Mouse (Mus musculus) liver, postnatal 0 days (tissue): ENCODE data around the gene Mmachc. TPM values are rescaled to one million over a fixed set of nuclear protein-coding genes. Genes with fewer than 3 reads are reported as not detected.
"Not testable (repeated sequence)": the region's sequence is repeated elsewhere in the genome, so short reads cannot be mapped to it uniquely, and the experiment has no call there.

Source experiments
- ATAC-seq: fragments of 200-750 bp; cut with Nextera tagmentation; 2 replicates; pipeline ENCODE4 v1.8.0; 2017; ENCODE audit warnings: mild to moderate bottlenecking, moderate library complexity
- DNase-seq: peaks from one replicate; pipeline ENCODE4 v3.0.0-alpha.2; 2016
- H3K27ac ChIP-seq: fragments of 300-500 bp; sonication (generic); 2 replicates; pipeline ENCODE4 v1.5.1; 2014; ENCODE audit warnings: antibody characterized with exemption, moderate library complexity, mild to moderate bottlenecking, low read depth
- H3K27me3 ChIP-seq: fragments of 300-500 bp; sonication (generic); 2 replicates; pipeline ENCODE4 v1.6.1; 2014; ENCODE audit warnings: low read length, control low read depth, mixed read lengths; ENCODE audit not compliant: insufficient read depth
- H3K36me3 ChIP-seq: fragments of 300-500 bp; sonication (generic); replicated peaks from 2 replicates; pipeline ENCODE4 v1.6.1; 2014; ENCODE audit warnings: mild to moderate bottlenecking, control low read depth, low read length, moderate library complexity, mixed read lengths; ENCODE audit not compliant: insufficient read depth
- H3K4me1 ChIP-seq: fragments of 300-500 bp; sonication (generic); 2 replicates; pipeline ENCODE4 v1.6.1; 2014; ENCODE audit warnings: antibody characterized with exemption, mild to moderate bottlenecking, control low read depth; ENCODE audit not compliant: insufficient read depth
- H3K4me2 ChIP-seq: fragments of 300-500 bp; sonication (generic); 2 replicates; pipeline ENCODE4 v1.6.1; 2014; ENCODE audit warnings: low read depth, mild to moderate bottlenecking, low read length, moderate library complexity, mixed read lengths
- H3K4me3 ChIP-seq: fragments of 300-500 bp; sonication (generic); 2 replicates; pipeline ENCODE4 v1.5.1; 2014; ENCODE audit warnings: low read depth, low read length
- H3K9ac ChIP-seq: fragments of 300-500 bp; sonication (generic); replicated peaks from 2 replicates; pipeline ENCODE4 v1.6.1; 2014; ENCODE audit warnings: mild to moderate bottlenecking, moderate library complexity
- H3K9me3 ChIP-seq: fragments of 300-500 bp; sonication (generic); 2 replicates; pipeline ENCODE4 v1.6.1; 2016; ENCODE audit warnings: mild to moderate bottlenecking, control low read depth, low read length, mixed read lengths
- CTCF ChIP-seq: sonication (generic); IDR thresholded peaks from 2 replicates; pipeline ENCODE4 v1.5.1; 2016; ENCODE audit warnings: antibody characterized with exemption, low read depth
- EP300 ChIP-seq: IDR thresholded peaks from 2 replicates; pipeline ENCODE4 v1.6.1; 2016; ENCODE audit warnings: antibody characterized with exemption, low read depth, mild to moderate bottlenecking
- WGBS: fragments of 180-500 bp; shearing (Covaris S2); extraction: QIAGEN DNeasy Blood & Tissue Kit; methylation state at CpG from one replicate; pipeline ENCODE4 v1.1.7; 2014; ENCODE audit not compliant: insufficient replicate concordance; 5-methylcytosine and 5-hydroxymethylcytosine counted together
- polyA plus RNA-seq: library from polyadenylated mRNA; unstranded; fragments of >200 nt; fragmentation: Nextera tagmentation; extraction: Ambion mirVana; gene quantifications from 2 replicates; pipeline ENCODE4 v1.2.1, GENCODE M21; 2015

The Mmachc gene
- polyA plus RNA-seq, 1 experiment from 2014 or later = 10.8 TPM

DNA sequence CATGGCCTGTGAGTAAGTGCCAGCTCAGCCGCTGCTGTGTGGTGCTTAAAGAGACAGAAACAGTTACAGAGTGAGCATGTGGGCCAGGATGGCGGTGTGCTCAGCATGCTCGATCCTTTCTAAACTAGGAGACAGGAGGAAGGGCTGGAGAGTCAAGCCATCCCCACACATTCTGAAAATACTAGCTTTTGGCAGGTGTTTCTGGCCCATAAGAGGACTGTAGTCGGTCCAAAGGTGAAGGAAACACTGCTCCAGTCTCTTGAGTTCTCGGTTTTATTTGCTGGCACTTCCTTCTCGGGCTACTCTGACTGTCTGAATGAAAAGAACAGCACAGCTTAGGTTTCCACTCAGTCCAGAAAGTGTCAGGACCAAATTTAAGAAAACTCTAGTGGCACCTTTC is 47.4 kb downstream of the Mmachc start:
- peaks cover 13% of the 10 kb centered on the region; the same call in 1 of the 2 replicates for H3K4me1 ChIP-seq
- H3K4me2 ChIP-seq = no peak overlapping the region

DNA sequence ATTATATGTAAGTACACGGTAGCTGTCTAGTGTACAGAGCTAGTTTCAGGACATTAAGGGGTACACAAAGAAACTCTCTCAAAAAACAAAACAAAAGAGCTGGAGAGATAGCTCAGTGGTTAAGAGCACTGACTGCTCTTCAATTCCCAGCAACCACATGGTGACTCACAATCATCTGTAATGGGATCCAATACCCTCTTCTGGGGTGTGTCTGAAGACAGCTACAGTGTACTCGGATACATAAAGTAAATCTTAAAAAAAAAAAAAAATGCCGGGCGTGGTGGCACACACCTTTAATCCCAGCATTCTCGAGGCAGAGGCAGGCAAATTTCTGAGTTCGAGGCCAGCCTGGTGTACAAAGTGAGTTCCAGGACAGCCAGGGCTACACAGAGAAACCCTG is 48.3 kb downstream of the Mmachc start:
- H3K4me3 ChIP-seq, ATAC-seq, H3K9me3 ChIP-seq, H3K9ac ChIP-seq, H3K36me3 ChIP-seq, H3K27me3 ChIP-seq, H3K4me2 ChIP-seq, DNase-seq, H3K27ac ChIP-seq: not testable (repeated sequence)
- peaks cover 22% of the 10 kb centered on the region for H3K4me1 ChIP-seq
- WGBS = 72% methylated on average over 6 of the region's 6 CpGs

More for the DNA sequence above, 47.4 kb downstream of the Mmachc start:
- H3K27me3 ChIP-seq = no peaks in the 10 kb centered on the region
- 61% methylated on average over 6 of the region's 6 CpGs for WGBS
- H3K36me3 ChIP-seq = no peaks in the 10 kb centered on the region
- H3K27ac ChIP-seq = no peak overlapping the region
- TF ChIP-seq CTCF (no peak), EP300 (no peak)
- ATAC-seq (no peak), DNase-seq (no peak)
- no peak overlapping the region for H3K9ac ChIP-seq
- H3K4me3 ChIP-seq = no peak overlapping the region
- no peaks in the 10 kb centered on the region for H3K9me3 ChIP-seq

DNA sequence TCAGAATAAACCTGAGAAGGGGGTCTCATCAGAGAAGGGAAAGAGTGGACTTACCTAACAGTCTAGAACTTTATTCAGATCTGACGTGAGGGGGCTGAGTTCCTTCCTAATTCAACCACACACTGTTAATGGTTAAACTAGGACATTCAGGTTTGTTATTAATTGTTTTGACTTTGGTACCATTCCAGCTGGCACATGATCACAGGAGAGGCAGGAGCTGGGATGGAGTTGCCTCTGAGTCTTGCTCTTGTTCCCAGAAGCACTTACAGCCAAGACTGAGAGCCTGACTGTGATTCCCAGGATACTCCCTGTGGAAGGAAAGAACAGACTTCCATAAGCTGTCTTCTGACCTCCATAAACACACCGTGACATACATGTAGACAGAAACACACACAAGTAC is 48.7 kb downstream of the Mmachc start:
- 61% methylated on average over 2 of the region's 2 CpGs for WGBS
- Histone ChIP-seq H3K4me3 (no peak overlapping the region), H3K27ac (no peak overlapping the region), H3K4me1 (peaks cover 22% of the 10 kb centered on the region), H3K27me3 (no peaks in the 10 kb centered on the region), H3K9ac (no peak overlapping the region; the same call in 1 of the 2 replicates), H3K9me3 (no peaks in the 10 kb centered on the region), H3K4me2 (peak overlapping the region; percentile 54), H3K36me3 (no peaks in the 10 kb centered on the region)
- ATAC-seq = peak; percentile 69
- peak; percentile 54 for DNase-seq
- TF ChIP-seq EP300 = no peak
- no peak for TF ChIP-seq CTCF

DNA sequence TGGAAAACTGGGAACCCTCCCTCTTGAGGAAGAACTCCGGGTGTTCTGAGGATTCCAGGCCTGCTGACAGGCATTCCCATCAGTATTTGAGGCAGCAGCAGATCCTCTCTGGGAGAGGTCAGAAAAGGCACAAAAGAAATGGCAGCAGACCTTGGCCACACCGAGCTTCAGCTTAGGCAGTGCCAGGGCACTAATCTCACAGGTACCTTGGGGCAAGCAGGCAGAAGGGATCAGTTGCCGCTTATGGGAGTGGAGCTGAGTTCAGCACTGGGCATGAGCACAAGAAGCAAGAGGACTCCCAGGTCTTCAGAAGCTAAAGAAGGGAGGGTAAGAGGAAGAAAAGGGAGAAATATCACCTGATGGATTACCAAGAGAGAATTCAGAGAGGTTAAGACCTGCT is 50.2 kb downstream of the Mmachc start:
- WGBS = 57% methylated on average over 3 of the region's 3 CpGs
- H3K9ac ChIP-seq = no peak overlapping the region

DNA sequence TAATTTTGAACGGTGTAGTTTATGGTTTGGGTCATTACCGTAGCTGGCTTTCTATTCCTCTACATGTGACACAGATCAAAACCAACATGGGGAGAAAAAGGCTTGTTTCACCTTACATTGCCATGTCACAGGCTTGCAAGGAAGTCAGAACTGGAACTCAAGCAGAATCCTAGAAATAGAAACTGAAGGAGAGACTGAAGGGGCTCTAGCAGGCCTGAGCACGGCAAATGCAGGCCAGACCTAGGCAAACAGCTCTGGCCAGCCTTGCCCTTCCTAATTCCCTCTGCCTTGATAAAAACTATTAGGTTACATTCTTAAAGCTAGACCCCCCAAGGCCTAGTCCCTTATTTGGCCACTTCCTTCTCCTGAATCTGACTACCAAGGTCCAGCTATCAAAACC is 52.5 kb downstream of the Mmachc start:
- TF ChIP-seq CTCF (no peak), EP300 (no peak)
- H3K27me3 ChIP-seq = no peaks in the 10 kb centered on the region
- peak overlapping the region; percentile 76 for H3K27ac ChIP-seq
- no peak overlapping the region for H3K9ac ChIP-seq
- 55% methylated on average over 3 of the region's 3 CpGs for WGBS
- ATAC-seq = no peak
- H3K4me3 ChIP-seq = no peak overlapping the region
- H3K36me3 ChIP-seq = no peaks in the 10 kb centered on the region
- H3K4me2 ChIP-seq = no peak overlapping the region
- no peak for DNase-seq
- no peaks in the 10 kb centered on the region for H3K9me3 ChIP-seq
- peaks cover 22% of the 10 kb centered on the region for H3K4me1 ChIP-seq

More for the DNA sequence above, 50.2 kb downstream of the Mmachc start:
- ATAC-seq (no peak), DNase-seq (no peak)
- H3K9me3 ChIP-seq = no peaks in the 10 kb centered on the region
- H3K36me3 ChIP-seq = no peaks in the 10 kb centered on the region
- H3K4me2 ChIP-seq = no peak overlapping the region
- H3K27ac ChIP-seq = no peak overlapping the region
- H3K4me1 ChIP-seq = peaks cover 22% of the 10 kb centered on the region
- no peak overlapping the region for H3K4me3 ChIP-seq
- TF ChIP-seq CTCF = no peak
- TF ChIP-seq EP300 = no peak
- H3K27me3 ChIP-seq = no peaks in the 10 kb centered on the region

DNA sequence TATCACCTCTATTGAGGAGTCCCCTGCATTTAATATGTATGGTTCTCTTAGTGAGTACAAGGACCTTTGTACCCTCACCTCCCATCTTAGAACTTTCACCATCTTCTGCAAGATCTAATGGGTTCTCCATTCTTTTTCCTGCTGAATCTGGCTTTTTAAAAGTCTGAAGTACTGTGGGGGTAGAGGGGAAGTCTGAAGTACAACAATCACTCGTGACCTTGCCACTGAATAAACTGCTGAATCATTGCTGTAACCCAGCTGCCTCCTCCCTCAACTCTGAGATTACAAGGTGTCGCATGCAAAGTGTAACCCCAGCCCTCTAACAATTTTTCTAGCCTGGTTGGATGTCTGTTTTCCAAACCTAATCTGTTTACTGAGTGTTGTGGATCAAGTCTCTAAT is 53.1 kb downstream of the Mmachc start:
- H3K9ac ChIP-seq = no peak overlapping the region
- H3K4me3 ChIP-seq = no peak overlapping the region
- H3K9me3 ChIP-seq = no peaks in the 10 kb centered on the region
- no peaks in the 10 kb centered on the region for H3K36me3 ChIP-seq
- H3K27me3 ChIP-seq = no peaks in the 10 kb centered on the region
- no peak overlapping the region for H3K4me2 ChIP-seq
- H3K4me1 ChIP-seq = peaks cover 25% of the 10 kb centered on the region
- DNase-seq (no peak), ATAC-seq (peak; percentile 27)
- TF ChIP-seq CTCF (no peak), EP300 (0 out of 2 replicates have a peak, but pooled peaks have one; percentile 24)
- peak overlapping the region; percentile 76 for H3K27ac ChIP-seq
- 11% methylated on average over 2 of the region's 2 CpGs for WGBS

- WGBS = 90% methylated on average over 6 of the region's 6 CpGs
- no peak overlapping the region for H3K4me2 ChIP-seq
Measured at GRCm38 (mm10) chr4:116653228-116653627, 55.0 kb downstream of the Mmachc start.

More at GRCm38 (mm10) chr4:116653228-116653627, 55.0 kb downstream of the Mmachc start:
- Histone ChIP-seq H3K4me1 (peaks cover 29% of the 10 kb centered on the region), H3K9ac (no peak overlapping the region), H3K27me3 (no peaks in the 10 kb centered on the region), H3K9me3 (no peaks in the 10 kb centered on the region), H3K36me3 (no peaks in the 10 kb centered on the region), H3K4me3 (no peak overlapping the region), H3K27ac (no peak overlapping the region)
- ATAC-seq (no peak), DNase-seq (no peak)
- TF ChIP-seq CTCF = no peak
- no peak for TF ChIP-seq EP300

Other genes starting within 250 kb of the Mmachc start
- 2.4 and 2.8 TPM in 2 replicates for gene Mast2, start 244.2 kb downstream of the Mmachc start, polyA plus RNA-seq
- gene Ipp, start 200.9 kb downstream of the Mmachc start, polyA plus RNA-seq = 8.1 and 9.1 TPM in 2 replicates
- gene Tmem69, start 152.5 kb downstream of the Mmachc start, polyA plus RNA-seq = 16.5 and 17.2 TPM in 2 replicates
- 14.0 and 16.2 TPM in 2 replicates for gene Gpbp1l1, start 150.7 kb downstream of the Mmachc start, polyA plus RNA-seq
- 2.9 TPM in 2 replicates for gene Ccdc17, start 111.8 kb downstream of the Mmachc start, polyA plus RNA-seq
- gene Nasp, start 80.5 kb downstream of the Mmachc start, polyA plus RNA-seq = 30.0 and 30.6 TPM in 2 replicates
- gene Akr1a1, start 56.7 kb downstream of the Mmachc start, polyA plus RNA-seq = 320 and 321 TPM in 2 replicates
- gene Prdx1, start 22.9 kb downstream of the Mmachc start, polyA plus RNA-seq = 2,167 and 2,192 TPM in 2 replicates
- 6.1 and 8.4 TPM in 2 replicates for gene Ccdc163, start 103 bp upstream of the Mmachc start, polyA plus RNA-seq
- gene Tesk2, start 12.5 kb upstream of the Mmachc start, polyA plus RNA-seq = 5.8 and 6.2 TPM in 2 replicates
- gene Toe1, start 99.2 kb upstream of the Mmachc start, polyA plus RNA-seq = 9.2 and 9.3 TPM in 2 replicates
- 1.4 and 1.7 TPM in 2 replicates for gene Mutyh, start 99.3 kb upstream of the Mmachc start, polyA plus RNA-seq
- 0.22 TPM in 1 of 2 replicates, not detected in the other for gene Hpdl, start 113.3 kb upstream of the Mmachc start, polyA plus RNA-seq
- 0.06 TPM in 2 replicates for gene Zswim5, start 169.0 kb upstream of the Mmachc start, polyA plus RNA-seq